Mouse (Mus musculus) spleen, embryonic (tissue): Measurements from ENCODE around the gene Ccdc15.

Experiments
- CTCF ChIA-PET: fragments of 350-600 bp; sonication (Branson Sonifier 250); formaldehyde crosslinking; loops from one replicate; lab custom pipeline; 2022; lab: Charles Lee

Gene Ccdc15

GRCm38 (mm10) chr9:37347988-37348642, at the start of gene Ccdc15:
Gene Ccdc15, minus strand, starts transcription at chr9:37348432.
- CTCF ChIA-PET: no interaction called here

DNA sequence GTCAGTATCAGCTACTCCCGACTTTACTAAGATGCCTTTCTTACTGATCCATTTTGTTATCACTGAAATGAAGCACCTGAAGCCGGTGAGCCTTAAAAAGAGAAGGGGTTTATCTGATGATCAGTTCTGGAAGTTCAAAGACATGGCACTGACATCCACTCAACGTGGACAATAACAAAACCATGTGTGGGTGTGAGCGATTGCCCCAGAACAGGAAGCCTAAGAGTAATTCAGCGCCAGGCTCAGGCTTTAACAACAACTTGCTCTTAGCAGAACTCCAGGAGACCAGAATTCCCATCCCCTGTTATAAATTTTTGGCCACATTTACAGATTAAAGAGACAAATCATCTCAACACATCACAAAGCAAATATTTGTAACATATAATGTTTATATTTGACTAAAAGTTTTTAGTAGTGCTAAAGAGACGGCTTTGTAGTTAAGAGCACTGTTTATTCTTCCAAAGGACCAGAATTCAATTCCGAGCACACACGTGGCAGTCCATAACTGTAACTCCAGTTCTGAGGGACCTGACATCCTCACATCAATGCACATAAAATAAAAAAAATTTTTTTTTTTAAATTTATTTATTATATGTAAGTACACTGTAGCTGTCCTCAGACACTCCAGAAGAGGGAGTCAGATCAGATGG, 45.4 kb upstream of the Ccdc15 start:
- CTCF ChIA-PET: interaction anchor here (0.8 kb wide), 1 partner anchor 147 kb away, joined by 3 read pairs; no protein-coding TSS in a partner anchor

DNA sequence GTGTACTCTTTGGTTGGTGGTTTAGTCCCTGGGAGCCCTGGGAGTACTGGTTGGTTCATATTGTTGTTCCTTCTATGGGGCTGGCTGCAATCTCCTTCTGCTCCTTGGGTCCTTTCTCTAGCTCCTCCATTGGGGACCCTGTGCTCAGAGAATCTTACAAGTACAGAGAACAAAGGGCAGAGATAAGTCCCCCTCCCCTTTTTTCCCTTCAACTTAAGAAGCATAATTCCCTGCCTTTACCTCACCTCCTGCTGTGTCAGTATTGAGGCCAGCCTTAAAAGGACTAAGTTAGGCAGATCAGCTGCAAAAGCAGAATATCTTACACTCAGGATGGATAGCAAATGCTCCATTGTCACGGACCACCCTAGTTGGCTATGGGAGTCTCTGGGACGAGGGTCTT, 43.8 kb upstream of the Ccdc15 start:
- CTCF ChIA-PET: no interaction called here

GRCm38 (mm10) chr9:37390891-37391290, 42.7 kb upstream of the Ccdc15 start:
- CTCF ChIA-PET: no interaction called here

- CTCF ChIA-PET: no interaction called here
Measured at GRCm38 (mm10) chr9:37384284-37385182, 36.3 kb upstream of the Ccdc15 start.

GRCm38 (mm10) chr9:37383161-37383560, 34.9 kb upstream of the Ccdc15 start:
- CTCF ChIA-PET: no interaction called here

GRCm38 (mm10) chr9:37375718-37376117, 27.5 kb upstream of the Ccdc15 start:
- CTCF ChIA-PET: no interaction called here

DNA sequence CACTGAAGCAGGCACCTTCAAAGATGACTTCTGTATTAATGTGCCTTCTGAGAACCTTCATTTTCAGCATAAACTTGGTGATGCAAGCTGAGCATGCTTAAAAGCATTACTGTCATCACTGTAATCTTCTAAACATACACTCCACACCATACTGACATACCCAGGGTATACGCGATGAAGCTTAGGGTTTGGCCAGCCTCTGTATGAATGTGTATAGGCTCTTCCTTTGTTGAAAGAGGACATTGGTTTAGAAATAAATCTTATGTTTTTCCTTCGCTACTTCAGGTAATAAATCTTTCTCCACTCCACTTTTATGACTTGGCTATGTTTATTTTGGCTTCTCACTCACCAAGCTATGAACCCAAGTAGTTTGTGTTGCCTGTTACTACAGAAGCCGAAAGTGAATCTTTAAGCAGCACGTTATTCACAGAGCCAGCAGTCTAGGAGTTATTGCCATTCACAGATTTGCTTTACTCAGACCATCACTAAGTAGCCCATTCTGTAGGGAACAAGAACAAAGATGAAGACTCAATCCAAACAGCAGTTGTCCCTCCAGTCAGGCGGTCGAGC, 23.1 kb upstream of the Ccdc15 start:
- CTCF ChIA-PET: no interaction called here

GRCm38 (mm10) chr9:37368860-37369259, 20.6 kb upstream of the Ccdc15 start:
- CTCF ChIA-PET: no interaction called here

DNA sequence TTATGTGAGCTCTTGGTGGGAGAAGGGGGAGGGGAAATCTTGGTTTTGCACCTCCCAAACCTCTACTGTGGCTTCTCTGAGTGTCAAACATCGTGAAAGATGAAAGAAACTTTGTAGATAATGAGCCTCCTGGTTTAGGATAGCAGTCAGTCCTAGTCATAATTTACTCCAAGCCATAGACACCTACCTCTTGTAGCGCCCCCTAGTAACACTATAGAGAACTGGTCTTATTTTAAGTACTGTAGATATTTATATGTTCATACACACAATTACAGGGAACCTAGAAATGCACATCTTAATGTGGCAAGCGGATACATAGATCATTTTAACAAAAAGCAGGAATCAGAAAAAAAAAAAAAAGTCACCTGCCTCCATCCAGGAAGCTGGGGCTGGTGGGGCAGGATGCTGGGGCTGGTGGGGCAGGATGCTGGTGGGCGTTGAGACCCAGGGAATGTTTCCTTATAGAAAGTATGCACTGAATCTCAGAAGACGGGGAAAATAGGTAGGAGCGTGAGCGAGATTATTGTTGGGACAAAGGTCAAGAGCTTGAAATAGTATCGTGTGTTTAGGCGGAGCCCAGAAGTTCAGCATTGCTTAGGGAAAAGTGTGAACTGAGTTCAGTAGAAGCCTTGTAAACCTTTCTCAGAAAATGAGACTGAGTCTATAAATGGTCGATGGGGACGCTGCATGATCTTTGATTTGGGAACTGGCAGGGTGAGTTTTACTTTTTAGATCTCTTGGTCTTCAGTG, 20.0 kb upstream of the Ccdc15 start:
- CTCF ChIA-PET: no interaction called here

DNA sequence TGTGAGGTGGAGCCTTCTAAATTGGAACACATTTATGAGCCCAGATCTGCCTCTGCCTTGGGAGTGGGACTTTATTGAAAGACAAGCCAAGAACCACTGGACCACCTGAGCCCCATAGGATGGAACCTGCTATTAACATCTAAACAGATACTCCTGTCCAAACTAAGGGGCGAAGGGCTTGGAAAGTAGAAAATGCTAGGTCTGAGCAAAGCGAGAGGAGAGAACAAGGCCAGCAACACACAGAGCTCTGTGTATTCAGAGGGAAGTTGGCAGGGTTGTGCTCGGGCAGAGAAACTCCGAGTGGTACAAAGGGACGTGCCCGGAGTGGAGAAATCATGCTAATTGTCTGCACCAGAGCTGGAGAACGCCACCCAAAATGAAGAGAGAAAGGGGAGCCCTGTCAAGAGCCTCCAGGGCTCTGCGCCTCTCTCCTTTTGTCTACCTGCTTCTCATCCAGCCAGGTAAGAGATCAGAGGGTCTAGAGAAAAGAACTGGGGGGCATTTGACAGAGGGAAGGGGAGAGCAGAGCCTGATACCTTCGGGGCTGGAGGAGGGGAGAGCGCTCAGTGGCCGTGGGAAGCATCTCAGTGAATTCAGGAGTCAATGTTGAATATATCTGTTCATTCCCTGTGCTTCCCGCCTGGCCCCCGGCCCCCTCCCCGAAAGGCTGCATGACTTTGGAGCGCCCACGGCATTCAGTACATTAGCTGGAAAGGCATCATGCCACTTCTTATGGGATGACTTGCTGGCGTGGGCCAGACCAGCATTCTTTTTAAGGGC, 19.3 kb upstream of the Ccdc15 start, which contains the start of gene Hepacam:
TSS of gene Hepacam (plus strand) at position 51 of the 780 bp plus-strand sequence.
- CTCF ChIA-PET: no interaction called here

- CTCF ChIA-PET: interaction anchor here (0.7 kb wide), 1 partner anchor 176 kb away, joined by 3 read pairs; no protein-coding TSS in a partner anchor
Measured at GRCm38 (mm10) chr9:37365706-37366105, 17.5 kb upstream of the Ccdc15 start.

- CTCF ChIA-PET: no interaction called here
Measured at GRCm38 (mm10) chr9:37364392-37364791, 16.2 kb upstream of the Ccdc15 start.

GRCm38 (mm10) chr9:37363551-37363950, 15.3 kb upstream of the Ccdc15 start:
- CTCF ChIA-PET: no interaction called here

- CTCF ChIA-PET: no interaction called here
Measured at GRCm38 (mm10) chr9:37362881-37363280, 14.6 kb upstream of the Ccdc15 start.

GRCm38 (mm10) chr9:37362084-37362483, 13.9 kb upstream of the Ccdc15 start:
- CTCF ChIA-PET: no interaction called here

DNA sequence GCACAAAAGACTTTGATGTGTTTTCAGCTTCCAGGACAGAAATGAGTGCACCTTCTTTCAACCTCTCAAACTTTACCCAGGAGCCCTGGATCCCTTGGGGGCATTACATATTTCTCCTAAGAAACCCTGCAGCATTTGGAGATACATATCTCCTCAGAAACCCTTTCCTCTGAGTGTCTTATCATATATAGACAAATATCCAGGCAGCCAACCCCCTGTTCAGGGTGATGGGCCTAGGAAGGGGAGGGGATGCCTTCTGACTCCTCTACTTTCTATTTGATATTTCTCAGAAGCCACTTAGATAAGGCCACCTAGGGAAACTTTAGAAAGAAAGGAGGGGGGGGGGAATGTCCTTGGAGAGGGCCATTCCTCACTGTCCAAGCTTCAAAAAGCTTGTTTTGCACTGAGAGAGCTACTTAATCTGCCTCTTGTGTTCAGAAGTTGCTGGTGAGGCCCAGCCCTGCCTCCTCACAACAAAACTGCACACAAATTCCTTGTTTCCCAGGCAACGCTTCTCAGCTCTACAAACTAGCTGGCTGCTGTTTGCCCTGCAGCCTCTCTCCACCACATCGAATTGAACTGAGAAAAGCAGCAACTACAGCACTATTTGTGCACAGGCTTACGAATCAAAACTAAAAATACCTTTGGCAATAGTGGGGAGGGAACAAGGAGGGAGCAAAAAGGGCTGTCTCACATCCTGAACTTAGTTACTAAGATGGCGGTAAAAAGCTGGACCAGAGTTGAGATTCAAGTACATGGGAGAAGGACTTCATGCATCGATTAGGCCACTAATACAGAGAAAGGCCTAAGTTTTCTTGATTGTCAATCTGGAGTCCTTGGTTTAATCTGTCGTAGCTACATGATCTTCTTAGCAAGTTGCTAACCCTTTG, 11.3 kb upstream of the Ccdc15 start:
- CTCF ChIA-PET: no interaction called here

DNA sequence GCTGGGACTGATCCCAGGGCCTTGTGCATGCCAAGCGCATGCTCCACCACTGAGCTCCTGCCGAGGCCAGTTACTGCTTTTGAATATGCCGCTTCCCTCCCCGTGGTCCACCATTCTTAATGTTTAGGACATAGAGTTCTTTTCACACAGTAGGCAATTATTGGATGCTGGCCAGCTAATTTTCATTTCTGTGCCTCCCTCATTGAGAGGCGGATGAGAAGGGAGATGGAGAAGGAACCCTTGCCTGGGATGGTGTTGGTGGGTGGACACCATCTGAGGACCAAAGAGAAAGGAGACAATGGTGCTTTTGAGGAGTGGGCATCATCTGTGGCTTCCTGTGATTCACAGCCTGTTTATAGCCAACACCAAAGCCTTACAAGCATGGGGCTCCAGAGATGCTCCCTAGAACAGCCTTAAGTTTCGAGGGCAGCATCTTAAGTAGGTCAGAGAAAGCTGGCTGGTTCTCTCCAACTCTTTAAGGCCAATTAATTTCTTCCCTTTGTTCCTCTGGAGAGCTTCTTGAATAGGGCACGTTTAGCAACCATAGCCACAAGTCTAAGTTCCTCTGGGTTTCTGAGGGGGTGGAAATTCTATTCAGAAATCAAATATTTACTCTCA, 10.6 kb upstream of the Ccdc15 start:
- CTCF ChIA-PET: no interaction called here

- CTCF ChIA-PET: no interaction called here
Measured at GRCm38 (mm10) chr9:37354485-37354884, 6.3 kb upstream of the Ccdc15 start.
